Mouse (Mus musculus): Measurements from ENCODE around the gene Rgs14. TPM values are rescaled to one million over a fixed set of nuclear protein-coding genes. Genes with fewer than 3 reads are reported as not detected.

The Rgs14 gene
- polyA plus RNA-seq, 1 experiment = 14.6 TPM

- H3K27ac ChIP-seq (ENCODE audit: insufficient read depth, low read depth, low read length) = no peak within 1 kb of the TSS
- H3K36me3 ChIP-seq (ENCODE audit: control insufficient read depth, insufficient read depth, low read length) = no peaks in the 10 kb centered on the region
- H3K4me1 ChIP-seq (ENCODE audit: control insufficient read depth, insufficient read depth, insufficient read length, low read length) = peaks cover 8% of the 10 kb centered on the region
- no peak within 1 kb of the TSS for H3K4me3 ChIP-seq (ENCODE audit: low read depth, low read length)
- 80% methylated on average over 10 of the region's 10 CpGs for WGBS
- no peak for TF ChIP-seq CTCF (IDR thresholded peaks at IDR 0.05; ENCODE audit: extremely low read depth, insufficient read length, insufficient replicate concordance, low read depth, low read length)
- no peak for TF ChIP-seq POLR2A (IDR thresholded peaks at IDR 0.05; ENCODE audit: low read depth, low read length)
- no peaks in the 10 kb centered on the region for H3K27me3 ChIP-seq (ENCODE audit: control insufficient read depth, insufficient read depth, low read length)
Measured at GRCm38 (mm10) chr13:55426613-55427012, 57.1 kb downstream of the Rgs14 start, which contains the start of gene F12. Gene F12, minus strand, starts transcription at chr13:55426793.

DNA sequence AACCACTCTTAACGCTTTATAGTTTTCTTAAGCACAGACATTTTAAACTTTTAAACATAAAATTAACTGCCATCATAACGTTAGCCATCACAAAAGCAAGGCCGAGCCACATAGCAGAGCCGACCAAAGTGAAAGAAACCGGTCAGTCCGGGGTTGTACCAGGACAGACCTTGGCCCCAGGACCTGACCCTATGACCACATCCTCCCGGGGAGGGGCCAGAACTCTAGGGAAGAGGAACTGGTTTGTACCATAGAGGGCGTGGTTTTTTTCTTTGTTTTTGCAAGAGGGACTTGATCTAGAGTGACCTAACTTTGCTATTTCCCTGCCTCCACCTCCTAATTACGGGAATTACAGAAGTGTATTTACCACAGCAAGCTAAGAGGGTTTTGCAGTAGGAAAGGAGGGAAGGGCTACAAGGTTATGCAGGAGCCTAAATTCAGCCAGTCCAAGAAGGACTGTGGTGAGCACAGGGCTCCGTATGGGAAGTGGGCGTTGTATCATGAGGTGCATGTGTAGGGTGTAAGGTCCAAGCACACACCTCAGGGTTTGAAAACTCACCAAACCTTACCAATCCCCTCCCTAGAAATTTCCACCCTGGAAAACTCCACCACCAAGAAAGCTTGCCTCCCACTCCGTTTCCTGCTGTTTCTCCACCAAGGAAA is 59.8 kb downstream of the Rgs14 start:
- H3K36me3 ChIP-seq (ENCODE audit: control insufficient read depth, insufficient read depth, low read length) = no peaks in the 10 kb centered on the region
- WGBS = 43% methylated on average over 12 of the region's 12 CpGs
- H3K4me3 ChIP-seq (ENCODE audit: low read depth, low read length) = no peak overlapping the region
- peak overlapping the region; percentile 43 for H3K27ac ChIP-seq (ENCODE audit: insufficient read depth, low read depth, low read length)
- no peak for TF ChIP-seq POLR2A (IDR thresholded peaks at IDR 0.05; ENCODE audit: low read depth, low read length)
- TF ChIP-seq CTCF (IDR thresholded peaks at IDR 0.05; ENCODE audit: extremely low read depth, insufficient read length, insufficient replicate concordance, low read depth, low read length) = no peak
- H3K27me3 ChIP-seq (ENCODE audit: control insufficient read depth, insufficient read depth, low read length) = no peaks in the 10 kb centered on the region
- H3K4me1 ChIP-seq (ENCODE audit: control insufficient read depth, insufficient read depth, insufficient read length, low read length) = peaks cover 8% of the 10 kb centered on the region; the same call in 1 of the 2 replicates

GRCm38 (mm10) chr13:55430566-55430965 is 61.0 kb downstream of the Rgs14 start:
- H3K4me1 ChIP-seq (ENCODE audit: control insufficient read depth, insufficient read depth, insufficient read length, low read length) = peaks cover 8% of the 10 kb centered on the region; the same call in 1 of the 2 replicates
- 89% methylated on average over 2 of the region's 2 CpGs for WGBS
- no peak overlapping the region for H3K27ac ChIP-seq (ENCODE audit: insufficient read depth, low read depth, low read length)
- no peak overlapping the region for H3K4me3 ChIP-seq (ENCODE audit: low read depth, low read length)
- no peak for TF ChIP-seq CTCF (IDR thresholded peaks at IDR 0.05; ENCODE audit: extremely low read depth, insufficient read length, insufficient replicate concordance, low read depth, low read length)
- TF ChIP-seq POLR2A (IDR thresholded peaks at IDR 0.05; ENCODE audit: low read depth, low read length) = no peak
- no peaks in the 10 kb centered on the region for H3K27me3 ChIP-seq (ENCODE audit: control insufficient read depth, insufficient read depth, low read length)
- H3K36me3 ChIP-seq (ENCODE audit: control insufficient read depth, insufficient read depth, low read length) = no peaks in the 10 kb centered on the region

DNA sequence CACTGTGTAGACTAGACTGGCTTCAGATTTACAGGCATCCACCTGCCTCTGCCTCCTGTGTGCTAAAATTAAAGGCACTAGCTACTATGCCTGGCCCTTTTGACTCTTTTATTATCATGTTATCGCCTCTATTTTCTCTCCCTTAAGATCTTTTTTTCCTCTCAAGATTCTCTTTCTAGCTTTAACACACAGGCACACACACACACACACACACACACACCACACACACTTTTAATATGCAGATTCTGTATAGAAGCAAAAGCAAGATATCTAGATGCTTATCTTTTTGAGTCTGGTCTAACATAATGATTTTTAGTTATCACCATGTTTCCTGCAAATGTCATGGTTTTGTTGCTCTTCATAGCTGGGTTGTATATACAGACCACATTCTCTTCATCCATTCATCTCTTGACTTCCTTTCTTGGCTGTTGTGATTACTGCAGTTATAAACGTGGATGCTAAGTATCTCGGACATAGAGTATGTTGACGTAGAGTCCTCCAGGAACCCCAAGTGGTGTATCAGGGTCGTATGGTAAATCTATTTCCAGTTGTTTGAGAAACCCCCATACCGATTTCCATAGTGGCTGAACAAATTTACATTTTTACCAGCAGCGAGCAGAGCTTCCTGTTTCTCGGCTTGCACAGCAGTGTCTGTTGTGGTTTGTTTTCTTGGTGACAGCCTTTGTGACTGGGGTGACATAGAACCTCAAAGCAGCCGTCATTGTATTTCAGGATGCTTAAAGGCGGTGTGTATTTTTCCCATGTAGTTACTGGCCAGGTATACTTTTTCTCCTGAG is 62.6 kb downstream of the Rgs14 start:
- H3K36me3 ChIP-seq (ENCODE audit: control insufficient read depth, insufficient read depth, low read length) = no peaks in the 10 kb centered on the region
- no peak overlapping the region for H3K4me3 ChIP-seq (ENCODE audit: low read depth, low read length)
- no peaks in the 10 kb centered on the region for H3K27me3 ChIP-seq (ENCODE audit: control insufficient read depth, insufficient read depth, low read length)
- WGBS = 57% methylated on average over 10 of the region's 10 CpGs
- H3K27ac ChIP-seq (ENCODE audit: insufficient read depth, low read depth, low read length) = peak overlapping the region; percentile 77
- TF ChIP-seq CTCF (IDR thresholded peaks at IDR 0.05; ENCODE audit: extremely low read depth, insufficient read length, insufficient replicate concordance, low read depth, low read length) = no peak
- TF ChIP-seq POLR2A (IDR thresholded peaks at IDR 0.05; ENCODE audit: low read depth, low read length) = no peak
- peaks cover 5% of the 10 kb centered on the region; the same call in 1 of the 2 replicates for H3K4me1 ChIP-seq (ENCODE audit: control insufficient read depth, insufficient read depth, insufficient read length, low read length)

Other genes starting within 250 kb of the Rgs14 start
- not detected in 2 replicates for gene Gm17617, start 236.2 kb upstream of the Rgs14 start, polyA plus RNA-seq (2012; rRNA removed)
- gene Fgfr4, start 217.1 kb upstream of the Rgs14 start, polyA plus RNA-seq (2012; rRNA removed) = 2.9 and 4.8 TPM in 2 replicates
- gene Nsd1, start 159.9 kb upstream of the Rgs14 start, polyA plus RNA-seq (2012; rRNA removed) = 6.9 and 16.3 TPM in 2 replicates
- gene Prelid1, start 49.2 kb upstream of the Rgs14 start, polyA plus RNA-seq (2012; rRNA removed) = 383 and 921 TPM in 2 replicates
- 54.9 and 101 TPM in 2 replicates for gene Rab24, start 47.8 kb upstream of the Rgs14 start, polyA plus RNA-seq (2012; rRNA removed)
- gene Mxd3, start 39.9 kb upstream of the Rgs14 start, polyA plus RNA-seq (2012; rRNA removed) = 5.1 and 8.5 TPM in 2 replicates
- gene Lman2, start 6.9 kb upstream of the Rgs14 start, polyA plus RNA-seq (2012; rRNA removed) = 63.0 and 107 TPM in 2 replicates
- 0.05 and 0.60 TPM in 2 replicates for gene Slc34a1, start 28.5 kb downstream of the Rgs14 start, polyA plus RNA-seq (2012; rRNA removed)
- gene Pfn3, start 45.5 kb downstream of the Rgs14 start, polyA plus RNA-seq (2012; rRNA removed) = not detected in 2 replicates
- gene F12, start 57.1 kb downstream of the Rgs14 start, polyA plus RNA-seq (2012; rRNA removed) = 0.41 and 0.60 TPM in 2 replicates
- 21.1 and 38.4 TPM in 2 replicates for gene Grk6, start 75.3 kb downstream of the Rgs14 start, polyA plus RNA-seq (2012; rRNA removed)
- gene Prr7, start 94.5 kb downstream of the Rgs14 start, polyA plus RNA-seq (2012; rRNA removed) = 5.9 and 8.2 TPM in 2 replicates
- 8.9 and 9.8 TPM in 2 replicates for gene Dbn1, start 118.4 kb downstream of the Rgs14 start, polyA plus RNA-seq (2012; rRNA removed)
- 57.1 and 60.2 TPM in 2 replicates for gene Pdlim7, start 143.9 kb downstream of the Rgs14 start, polyA plus RNA-seq (2012; rRNA removed)
- 14.1 and 25.7 TPM in 2 replicates for gene Dok3, start 159.6 kb downstream of the Rgs14 start, polyA plus RNA-seq (2012; rRNA removed)
- 27.3 and 53.6 TPM in 2 replicates for gene Ddx41, start 166.9 kb downstream of the Rgs14 start, polyA plus RNA-seq (2012; rRNA removed)
- 51.0 and 76.9 TPM in 2 replicates for gene Fam193b, start 201.4 kb downstream of the Rgs14 start, polyA plus RNA-seq (2012; rRNA removed)
- gene Tmed9, start 204.0 kb downstream of the Rgs14 start, polyA plus RNA-seq (2012; rRNA removed) = 17.6 and 21.1 TPM in 2 replicates
- 11.4 and 16.7 TPM in 2 replicates for gene B4galt7, start 230.2 kb downstream of the Rgs14 start, polyA plus RNA-seq (2012; rRNA removed)